Mouse (Mus musculus) ES-E14 (cell line): ENCODE results near the gene Crk. TPM values are rescaled to one million over a fixed set of nuclear protein-coding genes. Genes with fewer than 3 reads are reported as not detected.

Experiments used
- DNase-seq: peaks from one replicate; pipeline ENCODE4 v3.0.0-alpha.2; 2013; ENCODE audit warnings: low read depth, low spot score
- H3K27ac ChIP-seq: 2 replicates; pipeline ENCODE4 v1.5.1; 2012; ENCODE audit warnings: low read depth, mild to moderate bottlenecking, low read length, moderate library complexity, mixed read lengths; ENCODE audit not compliant: poor library complexity, insufficient read depth, severe bottlenecking
- H3K36me3 ChIP-seq: 2 replicates; pipeline ENCODE4 v1.6.1; 2012; ENCODE audit warnings: mild to moderate bottlenecking, low read length, moderate library complexity, mixed read lengths; ENCODE audit not compliant: control insufficient read depth, poor library complexity, insufficient read depth, severe bottlenecking
- H3K4me1 ChIP-seq, 2 experiments: fragments of 150-350 bp in 1 of 2; sonication (generic) in 1 of 2; 2 replicates each; pipeline ENCODE4 v1.6.1; 2012; ENCODE audit warnings: low read length in 2 of 2, mild to moderate bottlenecking in 1 of 2, mixed read lengths in 1 of 2; ENCODE audit not compliant: control insufficient read depth in 2 of 2, insufficient read depth in 2 of 2, poor library complexity in 1 of 2
- H3K4me3 ChIP-seq, 2 experiments: fragments of 150-350 bp in 1 of 2; sonication (generic) in 1 of 2; 2 replicates each; pipeline ENCODE4 v1.5.1; 2012; ENCODE audit warnings: low read length in 2 of 2, low read depth in 1 of 2, mild to moderate bottlenecking in 1 of 2, mixed read lengths in 1 of 2; ENCODE audit not compliant: insufficient read depth in 1 of 2, poor library complexity in 1 of 2, severe bottlenecking in 1 of 2
- H3K9ac ChIP-seq: 2 replicates; pipeline ENCODE4 v1.6.1; 2012; ENCODE audit warnings: low read depth, mild to moderate bottlenecking, low read length, mixed read lengths; ENCODE audit not compliant: poor library complexity, insufficient read depth, severe bottlenecking
- H3K9me3 ChIP-seq: fragments of 150-350 bp; sonication (generic); 2 replicates; pipeline ENCODE4 v1.6.1; 2012; ENCODE audit warnings: low read depth, mild to moderate bottlenecking, low read length; ENCODE audit not compliant: control insufficient read depth, insufficient read depth
- CHD2 ChIP-seq: IDR thresholded peaks from 2 replicates; pipeline ENCODE4 v1.6.1; 2014; ENCODE audit warnings: mild to moderate bottlenecking, low read depth, low read length, inconsistent platforms
- HCFC1 ChIP-seq: IDR thresholded peaks from 2 replicates; pipeline ENCODE4 v1.6.1; 2012; ENCODE audit warnings: low read length, inconsistent platforms, borderline replicate concordance; ENCODE audit not compliant: insufficient read depth
- MAFK ChIP-seq: IDR thresholded peaks from 2 replicates; pipeline ENCODE4 v1.6.1; 2014; ENCODE audit warnings: mild to moderate bottlenecking, low read depth, low read length, inconsistent platforms; ENCODE audit not compliant: insufficient read depth
- ZC3H11A ChIP-seq: IDR thresholded peaks from 2 replicates; pipeline ENCODE4 v1.6.1; 2012; ENCODE audit warnings: low read depth, mild to moderate bottlenecking, inconsistent platforms, low read length, borderline replicate concordance
- ZNF384 ChIP-seq: IDR thresholded peaks from 2 replicates; pipeline ENCODE4 v1.6.1; 2012; ENCODE audit warnings: low read depth, low read length, inconsistent platforms
- in situ Hi-C, 2 experiments: fragments of 600-800 bp; cut with MboI; formaldehyde crosslinking; loops; one replicate each; pipeline ENCODE4 v1.15.1; 2025; ENCODE audit warnings: low sequenced_read_pairs in 2 of 2, inconsistent platforms in 1 of 2; ENCODE audit not compliant: unreplicated experiment in 2 of 2
- total RNA-seq: library from RNA; depleted of rRNA; stranded (reverse); fragments of 300-350 nt; gene quantifications from 2 replicates; pipeline ENCODE4 v1.2.3, GENCODE M21; 2012

Gene Crk
- total RNA-seq, 1 experiment = 71.3 TPM

DNA sequence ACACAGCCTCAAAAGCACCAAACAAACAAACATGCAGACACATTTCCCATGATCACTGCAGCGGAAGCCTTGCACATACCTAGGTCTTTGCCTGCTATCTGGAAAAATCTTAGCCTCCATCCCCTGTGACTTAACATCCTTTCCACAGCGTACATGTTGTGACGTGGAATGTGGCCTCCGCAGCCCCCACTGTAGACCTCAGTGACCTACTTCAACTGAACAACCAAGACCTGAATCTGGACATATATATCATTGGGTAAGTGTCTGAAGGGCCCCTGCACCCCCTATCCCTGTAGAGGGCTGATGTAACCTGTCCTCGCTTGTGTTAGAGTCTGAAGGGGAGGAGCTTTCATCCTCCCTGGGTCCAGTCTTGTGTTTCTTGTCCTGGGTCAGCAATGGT, 46.1 kb upstream of the Crk start:
- in situ Hi-C loops = no loop called here
- H3K9ac ChIP-seq = no peak overlapping the region
- no peaks in the 10 kb centered on the region for H3K9me3 ChIP-seq
- TF ChIP-seq HCFC1 = no peak
- TF ChIP-seq MAFK = no peak
- TF ChIP-seq ZNF384 = no peak
- no peak for TF ChIP-seq ZC3H11A
- TF ChIP-seq CHD2 = no peak
- peaks cover 8% of the 10 kb centered on the region; the same call in 1 of the 2 replicates for H3K36me3 ChIP-seq
- no peak overlapping the region for H3K4me3 ChIP-seq
- no peak for DNase-seq
- peaks cover 0 to 3% of the 10 kb centered on the region in 2 experiments; a peak in 2 of 4 replicates for H3K4me1 ChIP-seq
- H3K27ac ChIP-seq = no peak overlapping the region

- peaks cover 10% of the 10 kb centered on the region; the same call in 1 of the 2 replicates for H3K36me3 ChIP-seq
- no peak overlapping the region for H3K4me3 ChIP-seq
- H3K4me1 ChIP-seq = peaks cover 0 to 3% of the 10 kb centered on the region in 2 experiments; a peak in 2 of 4 replicates
- DNase-seq = no peak
- H3K9ac ChIP-seq = no peak overlapping the region
- no peak overlapping the region for H3K27ac ChIP-seq
- in situ Hi-C loops = no loop called here
- TF ChIP-seq CHD2 = no peak
- no peak for TF ChIP-seq MAFK
- TF ChIP-seq HCFC1 = no peak
- no peak for TF ChIP-seq ZNF384
- no peak for TF ChIP-seq ZC3H11A
- no peaks in the 10 kb centered on the region for H3K9me3 ChIP-seq
Observed at GRCm38 (mm10) chr11:75634801-75635200, 44.3 kb upstream of the Crk start.

DNA sequence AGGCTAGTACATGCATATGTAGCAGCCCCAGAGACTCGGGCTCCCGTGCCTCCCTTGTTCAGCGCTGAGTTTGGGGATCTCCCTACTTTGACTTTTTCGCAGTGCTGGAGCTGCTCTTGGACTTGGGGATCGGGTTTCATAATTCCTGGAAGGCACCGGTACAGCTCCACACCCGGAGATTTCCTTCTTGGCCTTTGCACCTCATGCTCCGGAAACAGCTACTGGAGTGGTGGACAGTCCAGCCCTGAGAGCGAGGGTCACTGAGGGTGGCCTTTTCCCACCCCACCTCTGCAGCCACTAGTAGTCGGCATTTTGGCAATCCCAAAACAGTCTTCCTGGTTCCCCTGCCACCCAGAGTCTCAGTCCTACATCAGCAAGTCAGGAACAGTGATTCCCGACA, 43.7 kb upstream of the Crk start:
- no peak for TF ChIP-seq ZC3H11A
- TF ChIP-seq ZNF384 = no peak
- TF ChIP-seq CHD2 = no peak
- TF ChIP-seq MAFK = no peak
- no peak for TF ChIP-seq HCFC1
- Histone ChIP-seq H3K36me3 (peaks cover 10% of the 10 kb centered on the region; the same call in 1 of the 2 replicates), H3K4me1 (peaks cover 0 to 3% of the 10 kb centered on the region in 2 experiments; a peak in 2 of 4 replicates), H3K27ac (no peak overlapping the region), H3K4me3 (no peak overlapping the region), H3K9me3 (no peaks in the 10 kb centered on the region), H3K9ac (no peak overlapping the region)
- DNase-seq = no peak
- in situ Hi-C loops = no loop called here

DNA sequence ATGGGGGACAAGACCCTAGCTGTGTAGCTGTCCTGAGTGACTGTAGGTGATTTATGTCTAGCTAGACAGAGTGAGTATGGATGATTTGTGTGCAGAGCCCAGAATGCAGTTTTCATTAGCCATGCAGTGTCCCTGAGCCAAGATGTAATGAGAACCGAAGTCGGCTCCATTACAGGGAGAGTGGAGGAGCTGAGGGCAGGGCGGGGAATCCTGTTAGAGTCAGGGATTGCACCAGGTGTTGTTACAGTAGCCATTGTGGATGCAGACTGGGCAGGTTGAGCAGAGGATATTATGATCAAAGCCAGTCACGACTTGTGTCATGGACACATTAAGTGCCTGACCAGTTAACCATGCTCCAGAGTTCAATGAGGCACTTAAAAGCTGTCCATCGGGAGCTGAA, 35.7 kb upstream of the Crk start:
- TF ChIP-seq HCFC1 (no peak), CHD2 (no peak), ZC3H11A (no peak), ZNF384 (no peak), MAFK (no peak)
- H3K27ac ChIP-seq = no peak overlapping the region
- H3K4me3 ChIP-seq = no peak overlapping the region
- no peak for DNase-seq
- no peaks in the 10 kb centered on the region for H3K9me3 ChIP-seq
- no peak overlapping the region for H3K9ac ChIP-seq
- peaks cover 12% of the 10 kb centered on the region; the same call in 1 of the 2 replicates for H3K36me3 ChIP-seq
- in situ Hi-C loops = no loop called here
- 0 out of 4 replicates have a peak, but pooled peaks cover 0 to 2% of the 10 kb centered on the region in 2 experiments for H3K4me1 ChIP-seq

GRCm38 (mm10) chr11:75644684-75645083, 34.4 kb upstream of the Crk start:
- in situ Hi-C loops = no loop called here
- peaks cover 10% of the 10 kb centered on the region; the same call in 1 of the 2 replicates for H3K36me3 ChIP-seq
- H3K4me3 ChIP-seq = no peak overlapping the region
- no peaks in the 10 kb centered on the region for H3K9me3 ChIP-seq
- TF ChIP-seq HCFC1 (no peak), CHD2 (no peak), MAFK (no peak), ZC3H11A (no peak), ZNF384 (no peak)
- no peak for DNase-seq
- H3K27ac ChIP-seq = no peak overlapping the region
- H3K9ac ChIP-seq = no peak overlapping the region
- H3K4me1 ChIP-seq = peaks cover 0 to 2% of the 10 kb centered on the region in 2 experiments; a peak in 1 of 4 replicates
